Mouse (Mus musculus): ENCODE measurements around the gene Taf6l. TPM values are rescaled to one million over a fixed set of nuclear protein-coding genes. Genes with fewer than 3 reads are reported as not detected.
A peak's percentile ranks its signal among the peaks of the same experiment; 100 is the strongest.

The Taf6l gene
- total RNA-seq, 1 experiment: 29.4 TPM

- H3K36me3 ChIP-seq (ENCODE audit: control insufficient read depth, insufficient read depth, low read length, poor library complexity, severe bottlenecking): peaks cover 2% of the 10 kb centered on the region; the same call in 1 of the 2 replicates
- peak within 1 kb of the TSS; percentile 88 for H3K9ac ChIP-seq (ENCODE audit: insufficient read depth, low read depth, low read length, poor library complexity, severe bottlenecking)
- peak; percentile 93 for TF ChIP-seq CHD2 (IDR thresholded peaks at IDR 0.05; ENCODE audit: low read depth, low read length)
- no peak for TF ChIP-seq ZNF384 (IDR thresholded peaks at IDR 0.05; ENCODE audit: low read depth, low read length)
- no peak for TF ChIP-seq ZC3H11A (IDR thresholded peaks at IDR 0.05; ENCODE audit: borderline replicate concordance, low read depth, low read length)
- no peak for TF ChIP-seq MAFK (IDR thresholded peaks at IDR 0.05; ENCODE audit: insufficient read depth, low read depth, low read length)
- TF ChIP-seq HCFC1 (IDR thresholded peaks at IDR 0.05; ENCODE audit: borderline replicate concordance, insufficient read depth, low read length): 0 out of 2 replicates have a peak, but pooled peaks have one; percentile 24
- no peaks in the 10 kb centered on the region for H3K9me3 ChIP-seq (ENCODE audit: control insufficient read depth, insufficient read depth, low read depth, low read length)
- peak within 1 kb of the TSS; percentile 79 for H3K27ac ChIP-seq (ENCODE audit: insufficient read depth, low read depth, low read length, poor library complexity, severe bottlenecking)
- peak; percentile 96 for DNase-seq (ENCODE audit: low read depth, low spot score)
- peak within 1 kb of the TSS; percentile 82 to 99 for H3K4me3 ChIP-seq (ENCODE audit: insufficient read depth in 1 of 2, low read depth in 1 of 2, low read length in 2 of 2, poor library complexity in 1 of 2, severe bottlenecking in 1 of 2)
- H3K4me1 ChIP-seq (ENCODE audit: control insufficient read depth in 2 of 2, insufficient read depth in 2 of 2, low read length in 2 of 2, poor library complexity in 1 of 2): peaks cover 5 to 11% of the 10 kb centered on the region in 2 experiments
- in situ Hi-C loops (cut with MboI; ENCODE audit: low sequenced_read_pairs in 2 of 2, unreplicated experiment in 2 of 2): no loop called here
These were observed 16.1 kb upstream of the Taf6l start, which contains the start of gene Zbtb3 for GRCm38 (mm10) chr19:8802130-8802821. Gene Zbtb3 (plus strand): TSS chr19:8802555.

- no peak overlapping the region for H3K9ac ChIP-seq (ENCODE audit: insufficient read depth, low read depth, low read length, poor library complexity, severe bottlenecking)
- H3K4me1 ChIP-seq (ENCODE audit: control insufficient read depth in 2 of 2, insufficient read depth in 2 of 2, low read length in 2 of 2, poor library complexity in 1 of 2): peaks cover 3 to 6% of the 10 kb centered on the region in 2 experiments; a peak in 2 of 4 replicates
- no peaks in the 10 kb centered on the region for H3K9me3 ChIP-seq (ENCODE audit: control insufficient read depth, insufficient read depth, low read depth, low read length)
- no peak for TF ChIP-seq ZC3H11A (IDR thresholded peaks at IDR 0.05; ENCODE audit: borderline replicate concordance, low read depth, low read length)
- no peak for TF ChIP-seq MAFK (IDR thresholded peaks at IDR 0.05; ENCODE audit: insufficient read depth, low read depth, low read length)
- no peak for TF ChIP-seq CHD2 (IDR thresholded peaks at IDR 0.05; ENCODE audit: low read depth, low read length)
- no peak for TF ChIP-seq ZNF384 (IDR thresholded peaks at IDR 0.05; ENCODE audit: low read depth, low read length)
- TF ChIP-seq HCFC1 (IDR thresholded peaks at IDR 0.05; ENCODE audit: borderline replicate concordance, insufficient read depth, low read length): no peak
- H3K4me3 ChIP-seq (ENCODE audit: insufficient read depth in 1 of 2, low read depth in 1 of 2, low read length in 2 of 2, poor library complexity in 1 of 2, severe bottlenecking in 1 of 2): 0 out of 4 replicates have a peak overlapping the region, but pooled peaks of 1 of the 2 experiments have one; percentile 94
- H3K36me3 ChIP-seq (ENCODE audit: control insufficient read depth, insufficient read depth, low read length, poor library complexity, severe bottlenecking): peaks cover 8% of the 10 kb centered on the region
- DNase-seq (ENCODE audit: low read depth, low spot score): no peak
- H3K27ac ChIP-seq (ENCODE audit: insufficient read depth, low read depth, low read length, poor library complexity, severe bottlenecking): no peak overlapping the region
- in situ Hi-C loops (cut with MboI; ENCODE audit: low sequenced_read_pairs in 2 of 2, unreplicated experiment in 2 of 2): no loop called here
These were observed 12.7 kb upstream of the Taf6l start for GRCm38 (mm10) chr19:8798947-8799315.

DNA sequence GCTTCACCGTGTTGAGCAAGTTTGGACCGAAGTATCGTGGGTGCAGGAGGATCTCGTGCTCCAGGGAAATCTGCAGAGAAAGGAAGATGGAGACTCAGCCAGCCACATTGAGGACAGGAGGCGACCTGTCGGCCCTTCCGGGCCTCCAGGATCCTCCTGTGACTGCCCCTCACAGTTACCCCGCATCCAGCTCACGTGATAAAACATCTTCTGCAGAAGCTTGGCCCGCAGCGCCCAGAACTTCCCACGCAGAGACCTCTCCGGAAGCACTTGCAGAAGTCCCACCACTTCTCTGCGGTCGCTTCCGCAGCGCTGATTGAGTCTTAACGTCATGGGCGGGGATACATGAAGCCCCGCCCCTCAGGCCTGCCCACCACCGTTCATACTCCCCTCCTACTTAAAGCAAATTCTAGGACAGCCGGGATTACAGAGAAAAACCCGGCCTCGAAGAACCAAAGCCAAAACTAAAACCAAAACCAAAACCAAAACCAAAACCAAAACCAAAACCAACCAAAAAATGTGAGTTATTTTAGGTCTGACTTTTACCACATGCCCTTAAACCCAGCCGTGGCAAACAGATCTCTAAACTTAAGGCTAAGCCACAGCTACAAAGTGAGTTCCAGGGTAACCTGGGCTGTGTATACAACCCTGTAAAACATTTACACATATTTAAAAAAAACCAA, 12.2 kb upstream of the Taf6l start, which contains the start of gene Polr2g:
Gene Polr2g, minus strand, starts transcription at position 314 of the 683 bp plus-strand sequence.
- TF ChIP-seq HCFC1 (IDR thresholded peaks at IDR 0.05; ENCODE audit: borderline replicate concordance, insufficient read depth, low read length) (no peak), ZNF384 (IDR thresholded peaks at IDR 0.05; ENCODE audit: low read depth, low read length) (no peak), CHD2 (IDR thresholded peaks at IDR 0.05; ENCODE audit: low read depth, low read length) (0 out of 2 replicates have a peak, but pooled peaks have one; percentile 9), ZC3H11A (IDR thresholded peaks at IDR 0.05; ENCODE audit: borderline replicate concordance, low read depth, low read length) (no peak), MAFK (IDR thresholded peaks at IDR 0.05; ENCODE audit: insufficient read depth, low read depth, low read length) (no peak)
- in situ Hi-C loops (cut with MboI; ENCODE audit: low sequenced_read_pairs in 2 of 2, unreplicated experiment in 2 of 2): no loop called here
- Histone ChIP-seq H3K36me3 (ENCODE audit: control insufficient read depth, insufficient read depth, low read length, poor library complexity, severe bottlenecking) (peaks cover 11% of the 10 kb centered on the region), H3K9me3 (ENCODE audit: control insufficient read depth, insufficient read depth, low read depth, low read length) (no peaks in the 10 kb centered on the region), H3K4me3 (ENCODE audit: insufficient read depth in 1 of 2, low read depth in 1 of 2, low read length in 2 of 2, poor library complexity in 1 of 2, severe bottlenecking in 1 of 2) (peak within 1 kb of the TSS; percentile 82 to 94), H3K4me1 (ENCODE audit: control insufficient read depth in 2 of 2, insufficient read depth in 2 of 2, low read length in 2 of 2, poor library complexity in 1 of 2) (peaks cover 3 to 6% of the 10 kb centered on the region in 2 experiments; a peak in 2 of 4 replicates), H3K27ac (ENCODE audit: insufficient read depth, low read depth, low read length, poor library complexity, severe bottlenecking) (peak within 1 kb of the TSS; percentile 23; the same call in 1 of the 2 replicates), H3K9ac (ENCODE audit: insufficient read depth, low read depth, low read length, poor library complexity, severe bottlenecking) (peak within 1 kb of the TSS; percentile 85)
- DNase-seq (ENCODE audit: low read depth, low spot score): peak; percentile 85

DNA sequence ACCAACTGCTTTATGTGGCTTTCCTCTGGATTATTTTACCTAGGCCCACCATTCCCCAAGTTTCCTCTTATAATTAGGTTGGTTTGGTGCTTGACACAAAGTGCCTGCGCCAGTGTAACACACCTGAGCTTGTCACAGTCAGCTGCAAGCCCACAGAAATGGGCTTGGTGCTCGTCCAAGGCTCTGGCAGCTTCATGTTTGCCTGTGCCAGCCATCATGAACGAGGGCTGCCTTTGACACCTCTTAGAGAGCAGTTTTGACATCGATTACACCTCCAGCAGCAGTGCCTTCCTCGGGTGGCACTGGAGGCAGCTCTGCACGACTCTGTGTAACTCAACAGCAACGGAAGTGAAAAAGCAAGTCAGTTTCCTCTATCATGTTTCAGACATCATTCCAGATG, 4.0 kb upstream of the Taf6l start:
- in situ Hi-C loops (cut with MboI; ENCODE audit: low sequenced_read_pairs in 2 of 2, unreplicated experiment in 2 of 2): no loop called here
- H3K9me3 ChIP-seq (ENCODE audit: control insufficient read depth, insufficient read depth, low read depth, low read length): no peaks in the 10 kb centered on the region
- TF ChIP-seq CHD2 (IDR thresholded peaks at IDR 0.05; ENCODE audit: low read depth, low read length) (no peak), ZNF384 (IDR thresholded peaks at IDR 0.05; ENCODE audit: low read depth, low read length) (no peak), HCFC1 (IDR thresholded peaks at IDR 0.05; ENCODE audit: borderline replicate concordance, insufficient read depth, low read length) (no peak), MAFK (IDR thresholded peaks at IDR 0.05; ENCODE audit: insufficient read depth, low read depth, low read length) (no peak), ZC3H11A (IDR thresholded peaks at IDR 0.05; ENCODE audit: borderline replicate concordance, low read depth, low read length) (no peak)
- H3K9ac ChIP-seq (ENCODE audit: insufficient read depth, low read depth, low read length, poor library complexity, severe bottlenecking): no peak overlapping the region
- no peak overlapping the region for H3K4me3 ChIP-seq (ENCODE audit: insufficient read depth in 1 of 2, low read depth in 1 of 2, low read length in 2 of 2, poor library complexity in 1 of 2, severe bottlenecking in 1 of 2)
- no peak for DNase-seq (ENCODE audit: low read depth, low spot score)
- H3K4me1 ChIP-seq (ENCODE audit: control insufficient read depth in 2 of 2, insufficient read depth in 2 of 2, low read length in 2 of 2, poor library complexity in 1 of 2): peaks cover 0 to 7% of the 10 kb centered on the region in 2 experiments; a peak in 3 of 4 replicates
- H3K36me3 ChIP-seq (ENCODE audit: control insufficient read depth, insufficient read depth, low read length, poor library complexity, severe bottlenecking): peaks cover 13% of the 10 kb centered on the region
- H3K27ac ChIP-seq (ENCODE audit: insufficient read depth, low read depth, low read length, poor library complexity, severe bottlenecking): no peak overlapping the region

Measured in ES-E14 (cell line).